Mouse (Mus musculus) cerebellum, adult 9-11 months (tissue): ENCODE results near the gene AI467606.
"Not testable (repeated sequence)": the region's sequence is repeated elsewhere in the genome, so short reads cannot be mapped to it uniquely, and the experiment has no call there.

Experiments used
- DNase-seq: peaks from one replicate; pipeline ENCODE4 v3.0.0; 2022

Gene AI467606

DNA sequence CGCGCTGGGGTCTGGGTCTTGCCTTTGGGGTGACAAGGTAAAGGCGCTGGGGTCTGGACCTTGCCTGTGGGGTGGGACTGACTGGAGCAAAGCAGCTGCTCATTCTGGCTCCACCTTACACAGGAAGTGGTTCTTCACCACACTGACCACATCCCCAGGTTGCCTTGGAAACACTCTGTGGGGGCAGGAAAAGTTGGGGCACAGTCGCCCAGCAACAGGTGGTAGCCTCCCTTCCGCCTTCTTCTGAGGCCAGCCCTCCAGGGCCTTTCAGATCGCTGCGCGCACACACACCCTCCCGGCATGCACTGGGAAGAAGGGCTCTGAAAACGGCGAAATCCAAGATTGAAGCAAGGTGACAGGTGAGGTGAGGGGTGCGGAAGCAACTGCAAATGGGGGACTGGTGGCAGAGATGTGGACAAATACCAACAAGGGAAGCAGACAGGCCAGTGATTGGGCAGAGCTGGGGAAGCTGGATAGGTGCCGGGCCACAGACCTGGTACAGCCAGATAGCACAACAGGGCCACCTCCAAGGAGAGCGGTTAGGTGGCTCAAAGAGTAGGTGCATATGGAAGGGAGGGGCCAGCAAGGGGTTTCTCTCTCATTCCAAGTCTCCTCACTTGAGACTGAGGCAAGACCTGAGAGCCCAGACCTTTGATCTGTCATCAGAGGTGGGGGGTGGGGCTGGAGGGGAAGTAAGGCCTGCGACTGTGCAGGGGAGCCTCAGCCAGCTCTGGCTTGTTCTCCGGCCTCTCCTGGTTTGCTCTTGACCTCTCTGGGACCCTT is at the start of gene AI467606:
AI467606 (plus strand) TSS at position 246 of the 783 bp plus-strand sequence.
- DNase-seq = no peak

DNA sequence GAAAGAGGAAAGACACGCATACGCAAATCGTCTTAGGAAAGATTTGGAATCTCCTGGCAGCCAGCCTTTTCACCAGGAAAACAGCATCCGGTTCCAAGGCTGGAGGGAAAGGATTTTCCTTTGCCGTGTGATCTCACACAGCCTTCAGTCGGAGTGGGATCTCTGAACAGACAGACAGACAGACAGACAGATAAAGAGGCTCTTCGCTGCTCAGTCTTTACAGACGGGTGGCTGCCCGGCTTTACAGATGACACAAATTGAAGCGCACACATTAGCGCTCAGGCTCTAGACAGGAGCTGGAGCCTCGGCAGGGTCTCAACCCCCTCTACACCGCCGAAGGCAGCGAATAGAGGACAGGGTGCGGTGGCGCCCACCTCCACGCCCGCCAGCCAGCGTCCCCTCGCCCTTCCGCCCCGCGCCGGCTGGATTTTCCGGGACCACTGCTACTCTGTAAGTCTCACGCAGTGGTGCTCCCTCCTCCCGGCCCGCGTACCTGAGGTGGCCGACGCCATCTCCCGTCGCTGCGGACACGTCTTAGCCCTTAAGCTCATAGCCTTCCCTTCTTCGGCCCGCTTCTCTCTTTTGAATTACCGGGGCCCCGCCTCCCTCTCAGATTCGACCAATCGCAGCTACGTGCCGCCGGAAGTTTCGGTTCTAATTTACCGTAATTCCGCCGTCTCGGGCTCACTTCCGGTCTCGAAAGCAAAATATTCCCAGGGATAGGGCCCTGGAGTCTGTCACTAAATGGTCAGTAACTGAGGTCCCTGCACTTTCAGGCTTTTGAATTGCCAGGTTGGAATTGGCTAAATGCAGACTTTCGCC is 49.1 kb upstream of the AI467606 start, which contains the start of gene Kif22:
Kif22 (minus strand) TSS at position 621 of the 822 bp plus-strand sequence.
- DNase-seq = peak; percentile 86

DNA sequence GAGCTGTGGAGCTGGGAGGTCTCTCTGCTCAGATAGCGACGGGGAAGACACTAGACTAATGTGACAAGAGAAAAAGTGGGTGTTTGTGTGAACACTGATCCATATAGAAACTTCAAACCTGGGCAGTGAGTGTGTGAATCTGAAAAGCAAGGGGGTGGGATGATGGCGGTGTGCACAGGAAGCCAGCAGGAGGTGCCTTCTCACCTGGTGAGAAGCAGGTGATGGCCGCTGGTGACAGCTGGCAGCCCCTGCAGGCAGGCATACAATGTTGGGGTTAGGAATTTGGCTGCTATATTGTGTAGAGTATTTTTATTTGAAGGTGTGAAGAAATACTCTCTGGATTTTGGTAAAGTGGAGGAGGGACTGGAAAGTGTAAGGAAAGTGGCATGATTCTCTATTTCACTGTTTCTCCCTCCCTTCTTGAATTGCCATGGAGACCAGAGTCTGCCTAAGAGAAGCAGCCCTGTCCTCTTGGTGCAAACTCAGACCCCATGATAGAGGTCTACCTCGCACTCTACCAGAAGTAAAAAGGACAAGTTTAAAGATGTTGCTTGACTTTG is 36.1 kb upstream of the AI467606 start:
- DNase-seq = no peak

DNA sequence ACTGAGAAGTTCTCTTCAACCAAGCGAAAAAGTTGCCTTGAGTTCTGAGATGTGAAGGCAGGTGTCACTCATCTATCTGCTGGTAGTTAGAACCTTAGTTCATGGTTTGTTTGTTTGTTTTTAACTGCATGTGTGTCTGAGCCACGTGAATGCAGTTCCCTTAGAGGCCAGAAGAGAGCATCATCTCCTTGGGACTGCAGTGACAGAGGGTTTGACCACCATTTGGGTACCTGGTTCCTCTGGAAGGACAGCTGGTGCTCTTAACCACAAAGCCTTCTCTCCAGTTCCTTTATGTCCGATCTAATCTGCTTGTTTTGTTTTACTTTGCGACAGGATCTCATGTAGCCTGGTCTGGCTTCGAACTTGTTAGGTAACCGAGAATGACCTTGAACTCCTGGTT is 25.6 kb upstream of the AI467606 start:
- DNase-seq = no peak

DNA sequence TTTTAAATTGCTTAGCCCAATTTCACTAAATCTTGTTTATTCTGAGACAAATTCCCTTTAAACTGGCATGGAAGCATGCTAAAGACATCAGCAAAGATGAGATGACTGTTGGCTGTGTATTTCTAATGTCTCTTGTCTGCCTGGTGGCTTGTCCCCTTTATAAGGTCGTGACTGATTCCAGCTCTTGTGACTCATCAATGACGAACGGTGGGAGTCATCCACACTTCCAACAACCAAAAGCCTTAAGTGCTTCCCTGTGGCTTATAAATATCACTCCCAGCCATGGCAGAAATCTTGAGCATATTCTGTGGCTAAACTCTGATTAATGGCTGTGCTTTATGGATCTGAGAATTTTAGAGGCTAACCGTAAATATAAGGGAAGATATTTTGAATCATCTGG is 24.8 kb upstream of the AI467606 start:
- no peak for DNase-seq

DNA sequence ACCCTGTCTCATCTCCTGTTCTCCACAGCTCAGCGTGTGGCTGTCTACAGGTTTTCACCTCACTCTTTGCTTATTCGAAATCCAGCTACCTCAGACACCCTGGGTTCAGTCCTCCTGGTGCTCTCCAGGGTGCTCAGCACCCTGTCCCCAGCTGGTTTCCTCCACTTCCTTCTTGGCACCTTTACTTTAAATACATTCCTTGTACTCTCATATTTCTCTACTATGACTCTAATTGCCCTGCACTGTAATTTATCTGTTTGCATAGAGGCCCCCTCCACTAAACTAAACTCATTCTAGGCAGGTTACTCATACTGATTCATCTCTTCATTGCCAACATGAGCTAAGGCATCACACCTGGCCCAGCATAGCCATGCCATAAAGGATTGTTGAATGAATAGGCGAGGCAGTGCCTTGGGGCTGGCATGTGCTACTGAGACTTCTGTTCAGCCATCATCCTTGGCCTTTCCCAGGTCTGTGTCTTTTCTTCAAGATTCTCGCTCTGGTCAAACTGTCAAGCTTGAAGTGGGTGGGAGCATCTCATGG is 20.2 kb upstream of the AI467606 start:
- DNase-seq = no peak

DNA sequence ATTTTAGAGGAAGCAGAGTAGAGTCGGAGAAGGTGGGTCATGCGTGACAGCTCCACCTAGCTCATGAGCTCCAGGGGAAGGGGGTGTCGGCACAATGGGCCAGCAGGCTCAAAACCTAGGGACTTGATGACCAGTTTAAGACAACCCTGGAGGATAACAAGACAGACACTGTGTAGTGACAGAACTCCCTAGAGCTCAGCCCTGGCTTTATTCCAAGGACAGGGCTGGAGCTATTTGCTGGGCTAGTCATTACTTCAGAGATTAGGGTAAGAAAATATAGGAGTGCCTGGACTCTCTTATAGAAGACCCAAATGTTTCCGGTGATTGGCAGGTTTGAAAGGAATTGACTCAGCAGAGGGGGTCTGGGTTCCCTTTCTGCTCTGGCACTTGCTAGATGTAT is 17.9 kb upstream of the AI467606 start:
- no peak for DNase-seq

DNA sequence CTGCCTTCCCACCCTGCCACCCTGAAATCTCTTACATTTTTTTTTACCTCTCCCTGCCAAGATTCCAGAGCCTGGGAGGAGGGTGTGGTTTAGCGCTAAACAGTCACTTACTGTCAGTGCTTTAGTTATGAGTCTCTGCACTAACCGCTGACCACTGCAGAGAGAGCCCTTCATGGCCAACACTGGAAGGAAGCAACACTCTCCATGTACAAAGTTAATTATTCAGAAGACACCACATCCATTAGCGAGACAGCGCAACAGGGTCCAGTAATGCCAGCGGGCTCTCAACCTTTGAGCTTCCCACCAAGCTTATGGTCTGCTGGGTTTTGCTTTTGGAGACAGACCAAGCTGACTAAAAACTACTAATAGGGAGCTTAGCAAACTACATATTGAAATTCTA is 15.0 kb upstream of the AI467606 start:
- DNase-seq = no peak

DNA sequence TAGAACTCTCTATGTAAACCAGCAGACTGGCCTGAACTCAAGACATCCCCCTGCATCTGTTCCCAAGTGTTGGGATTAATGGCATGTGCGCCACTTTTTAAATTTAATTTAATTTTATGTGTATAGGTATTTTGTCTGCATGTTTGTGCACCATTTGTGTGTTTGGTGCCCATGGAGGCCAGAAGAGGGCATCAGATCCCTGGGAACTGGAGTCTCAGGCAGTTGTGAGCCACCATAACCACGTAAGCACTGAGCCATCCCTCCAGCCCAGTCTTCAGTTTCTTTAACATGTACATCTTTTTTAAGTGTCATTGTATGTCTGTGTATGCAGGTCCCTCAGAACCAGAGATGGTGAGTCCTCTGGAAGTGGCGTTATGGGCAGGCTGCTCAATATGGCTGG is 13.5 kb upstream of the AI467606 start:
- no peak for DNase-seq

DNA sequence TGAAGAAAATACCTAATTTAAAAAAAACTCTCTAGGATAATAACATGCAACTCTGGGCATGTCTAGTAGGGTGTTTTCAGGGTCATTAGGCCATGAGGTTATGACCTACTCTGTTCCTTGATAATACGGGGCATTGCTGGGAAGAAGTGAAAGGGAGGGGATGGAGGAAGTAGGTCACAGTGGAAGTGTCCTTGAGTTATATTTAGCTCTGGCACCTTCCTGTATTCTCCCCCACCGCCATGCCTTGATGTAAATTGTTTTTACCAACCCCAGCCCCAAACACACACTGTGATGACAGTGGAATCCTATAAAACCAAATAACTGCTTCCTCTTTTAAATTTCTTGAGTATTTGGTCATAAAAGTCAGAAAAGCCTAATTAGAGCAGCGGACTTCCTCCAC is 11.1 kb upstream of the AI467606 start:
- DNase-seq = no peak

DNA sequence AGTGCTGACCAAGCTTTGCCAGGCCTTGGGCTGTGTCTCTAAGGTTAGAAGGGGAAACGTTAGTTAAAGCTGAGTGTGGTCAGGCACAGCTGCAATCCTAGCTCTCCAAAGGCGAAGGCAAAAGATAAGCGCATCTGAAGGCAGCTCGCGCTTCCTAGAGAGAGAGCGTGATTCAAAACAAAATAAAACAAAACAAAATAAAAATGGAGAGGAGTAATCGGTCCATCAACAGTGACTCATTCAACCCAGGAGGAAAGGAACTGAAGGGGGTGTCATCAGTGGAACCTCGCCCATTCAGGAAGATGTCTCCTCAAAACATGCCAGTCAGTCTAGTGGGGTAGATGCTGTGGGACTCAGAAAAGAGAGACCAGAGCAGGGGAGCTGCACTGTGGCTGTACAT is 8.9 kb upstream of the AI467606 start:
- no peak for DNase-seq

DNA sequence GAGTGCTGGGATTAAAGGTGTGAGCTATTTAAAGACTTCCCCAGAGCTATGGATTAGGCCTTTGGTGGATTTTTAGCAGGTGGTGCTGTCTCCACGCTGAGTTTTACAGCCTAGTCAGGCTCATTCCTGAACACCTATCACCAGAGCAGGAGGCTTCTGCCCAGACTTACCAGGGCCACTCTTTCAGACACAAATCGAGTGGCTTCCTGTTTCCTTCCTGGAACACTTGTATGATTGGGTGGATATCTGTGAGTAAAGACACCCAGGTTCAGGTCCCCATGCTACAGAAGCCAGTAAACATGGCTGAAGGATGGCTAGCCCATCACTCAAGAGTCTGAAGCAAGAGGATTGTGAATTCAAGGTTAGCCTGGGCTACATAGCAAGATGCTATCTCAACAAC is 8.2 kb upstream of the AI467606 start:
- DNase-seq = no peak

DNA sequence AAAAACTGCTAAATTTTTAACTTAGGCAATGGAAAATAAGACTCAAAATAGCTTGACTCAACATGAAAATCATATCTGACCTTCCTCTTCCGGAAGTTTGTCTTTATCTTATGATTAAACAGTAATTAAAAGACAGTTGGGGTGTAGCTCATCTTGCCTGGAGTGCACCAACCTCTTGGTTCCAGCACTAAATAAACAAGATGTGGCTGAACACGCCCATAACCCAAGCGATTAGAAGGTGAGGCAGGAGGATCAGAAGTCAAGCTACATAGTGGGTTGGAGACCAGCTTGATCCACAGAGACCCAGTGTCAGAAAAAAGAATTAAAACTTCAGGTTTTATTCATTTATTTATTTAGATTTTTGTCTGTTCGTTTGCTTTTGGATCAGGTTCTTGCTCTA is 7.5 kb upstream of the AI467606 start:
- DNase-seq = no peak

DNA sequence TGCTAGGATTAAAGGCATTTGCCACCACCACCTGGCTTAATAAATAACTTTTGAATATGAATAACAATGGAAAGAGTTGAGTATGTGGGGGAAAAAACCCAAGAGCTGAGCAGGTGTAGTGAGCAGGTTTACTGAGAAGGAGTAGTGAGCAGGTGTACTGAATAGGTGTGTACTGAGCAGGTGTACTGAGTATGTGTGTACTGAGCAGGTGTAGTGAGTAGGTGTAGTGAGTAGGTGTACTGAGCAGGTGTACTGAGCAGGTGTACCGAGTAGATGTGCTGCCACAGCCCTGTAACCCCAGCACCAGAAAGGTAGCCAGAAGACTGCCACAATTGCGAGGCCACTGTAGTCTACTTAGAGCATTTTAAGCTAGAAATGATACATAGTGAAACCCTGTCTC is 6.4 kb upstream of the AI467606 start:
- DNase-seq = no peak

DNA sequence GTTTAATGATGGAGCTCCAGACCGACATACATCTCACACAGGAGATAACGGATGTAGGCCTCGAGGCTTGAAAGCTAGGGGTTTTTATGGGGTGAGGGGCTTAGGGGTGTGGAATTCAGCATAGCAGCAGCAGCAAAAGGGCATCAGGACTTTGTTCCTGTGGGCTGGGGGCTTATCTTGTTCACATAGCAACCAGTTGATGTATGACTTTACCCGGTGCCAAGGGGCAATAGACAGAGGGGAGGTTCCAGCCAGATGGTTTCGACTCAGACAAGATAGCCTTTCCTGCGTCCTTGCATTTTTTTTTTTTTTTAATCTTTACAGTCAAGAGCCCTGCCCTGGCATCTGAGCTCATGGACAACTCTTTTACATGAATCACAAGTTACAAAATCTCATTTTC is 5.4 kb upstream of the AI467606 start:
- DNase-seq = not testable (repeated sequence)

DNA sequence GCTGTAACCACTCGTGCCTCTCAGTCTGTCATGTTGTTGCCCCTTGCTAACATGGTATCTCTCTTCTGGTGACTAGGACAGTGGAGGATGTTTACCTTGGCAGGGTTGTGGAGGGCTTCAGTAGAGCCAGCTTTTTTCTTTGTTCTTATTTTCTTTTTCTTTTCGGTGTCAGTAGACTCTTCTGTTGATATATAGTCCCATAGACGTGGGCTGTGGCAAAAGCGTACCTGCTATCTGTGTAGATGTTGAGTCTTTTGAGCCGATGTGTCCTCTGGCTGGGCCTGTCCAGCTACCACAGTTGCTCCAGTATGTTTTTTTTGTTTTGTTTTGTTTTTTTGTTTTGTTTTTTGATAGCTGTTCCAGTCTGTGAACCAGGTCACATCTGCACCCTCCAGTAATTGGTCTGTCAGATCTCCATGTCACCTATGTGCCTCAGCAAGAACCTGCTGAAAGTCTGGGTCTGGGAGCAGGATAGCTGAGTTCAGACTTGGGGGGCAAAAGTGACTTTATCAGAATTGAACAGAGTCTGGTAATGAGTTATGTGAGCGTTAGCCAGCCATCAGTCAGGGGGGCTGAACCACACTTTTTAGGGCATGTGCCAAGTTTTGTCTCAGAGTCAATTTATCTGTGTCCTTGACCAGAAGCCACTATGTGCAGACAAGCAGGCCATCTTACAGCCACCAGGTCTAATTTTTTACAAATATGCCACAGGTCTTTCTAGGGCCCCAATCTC is 3.7 kb upstream of the AI467606 start, which contains the start of gene Zg16:
Zg16 (minus strand) TSS at position 51 of the 733 bp plus-strand sequence.
- DNase-seq = not testable (repeated sequence)

DNA sequence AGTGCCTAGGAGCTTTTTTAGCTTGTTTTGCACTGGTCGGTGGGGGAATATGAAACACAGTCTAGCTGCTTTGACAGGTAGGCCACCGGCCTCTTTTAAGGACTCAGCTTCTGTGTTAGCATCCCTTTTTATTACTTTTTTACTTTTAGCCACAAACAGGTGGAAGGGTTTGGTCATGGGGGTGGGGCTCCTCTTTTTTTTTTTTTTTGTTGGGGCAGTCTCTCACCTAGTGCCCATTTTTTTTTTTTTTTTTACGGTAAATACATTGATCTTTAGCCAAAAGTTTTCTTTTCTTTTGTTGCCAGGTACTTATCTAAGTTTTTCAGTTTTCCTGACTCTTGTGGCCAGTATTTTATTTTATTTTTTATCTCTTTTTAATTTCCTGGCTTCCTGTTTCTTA is 3.1 kb upstream of the AI467606 start:
- no peak for DNase-seq

DNA sequence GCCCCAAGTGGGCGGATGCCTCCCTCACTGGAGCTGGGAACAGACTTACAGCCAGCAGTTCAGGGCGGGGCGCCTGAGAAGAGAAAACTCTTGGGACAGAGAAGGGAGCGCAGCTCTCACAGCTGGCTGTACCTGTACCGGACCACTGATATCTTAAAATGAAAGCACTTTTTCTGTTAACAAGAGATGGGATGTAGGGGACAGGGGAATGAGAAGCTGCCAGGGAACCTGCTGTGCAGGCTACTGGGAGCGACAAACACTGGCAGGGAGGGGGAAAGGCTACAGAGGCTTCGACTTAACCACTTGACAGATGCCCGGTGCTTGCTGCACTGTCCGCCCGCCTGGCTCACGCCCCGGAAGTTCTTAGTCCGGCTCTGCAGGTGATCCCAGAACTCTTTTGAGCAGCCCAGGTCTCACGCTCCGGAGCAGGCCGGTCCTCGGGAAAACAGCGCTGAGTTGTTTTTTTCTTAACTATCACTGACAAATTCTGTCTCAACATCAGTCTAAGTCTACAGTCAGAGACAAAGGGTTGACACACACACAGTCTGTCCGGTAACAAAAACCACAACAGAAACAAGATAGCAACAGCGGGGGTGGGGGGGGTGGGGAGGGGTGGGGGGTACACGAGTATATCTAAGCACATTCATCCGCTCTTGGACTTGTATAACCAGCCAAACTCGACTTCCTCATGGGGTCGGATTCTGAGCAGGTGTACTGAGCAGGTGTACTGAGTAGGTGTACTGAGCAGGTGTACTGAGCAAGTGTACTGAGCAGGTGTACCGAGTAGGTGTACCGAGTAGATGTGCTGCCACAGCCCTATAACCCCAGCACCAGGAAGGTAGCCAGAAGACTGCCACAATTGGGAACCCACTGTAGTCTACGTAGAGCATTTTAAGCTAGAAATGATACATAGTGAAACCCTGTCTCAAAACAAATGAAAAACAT is 2.0 kb upstream of the AI467606 start:
- no peak for DNase-seq

DNA sequence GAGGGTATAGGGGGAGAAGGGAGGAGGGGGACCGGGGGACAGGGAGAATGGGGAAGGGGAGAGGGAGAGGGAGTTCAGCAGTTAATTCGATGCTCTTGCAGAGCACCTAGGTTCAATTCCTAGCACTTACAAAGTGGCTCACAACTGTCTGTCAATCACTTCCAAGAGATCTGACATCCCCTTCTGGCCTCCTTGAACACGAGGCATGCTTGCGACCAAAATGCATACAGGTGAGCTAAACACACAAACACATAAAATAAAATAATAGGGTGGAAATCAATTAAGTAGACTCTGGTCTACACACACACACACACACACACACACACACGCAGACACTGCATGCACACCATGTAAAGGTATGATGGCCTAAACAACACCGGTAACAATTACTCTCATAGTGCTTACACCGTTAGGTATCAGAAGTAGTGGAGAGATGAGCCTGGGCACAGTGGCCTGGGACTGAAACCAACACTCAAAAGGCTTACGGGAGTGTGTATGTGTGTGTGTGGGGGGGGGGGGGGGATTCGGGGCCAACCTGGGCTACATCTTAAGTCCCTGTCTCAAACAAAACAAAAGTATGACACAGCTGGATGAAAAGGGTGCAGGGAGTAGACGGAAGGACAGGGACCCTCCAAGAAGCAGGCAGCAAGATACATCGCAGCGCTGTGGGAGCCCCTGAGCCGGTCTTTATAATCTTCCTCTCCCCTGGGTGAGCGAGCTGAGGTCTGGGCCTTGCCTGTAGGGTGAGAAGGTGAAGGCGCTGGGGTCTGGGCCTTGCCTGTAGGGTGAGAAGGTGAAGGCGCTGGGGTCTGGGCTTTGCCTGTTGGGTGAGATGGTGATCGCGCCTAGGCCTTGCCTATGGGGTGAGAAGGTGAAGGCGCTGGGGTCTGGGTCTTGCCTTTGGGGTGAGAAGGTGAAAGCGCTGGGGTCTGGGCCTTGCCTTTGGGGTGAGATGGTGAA is 725 bp upstream of the AI467606 start:
- DNase-seq = no peak

DNA sequence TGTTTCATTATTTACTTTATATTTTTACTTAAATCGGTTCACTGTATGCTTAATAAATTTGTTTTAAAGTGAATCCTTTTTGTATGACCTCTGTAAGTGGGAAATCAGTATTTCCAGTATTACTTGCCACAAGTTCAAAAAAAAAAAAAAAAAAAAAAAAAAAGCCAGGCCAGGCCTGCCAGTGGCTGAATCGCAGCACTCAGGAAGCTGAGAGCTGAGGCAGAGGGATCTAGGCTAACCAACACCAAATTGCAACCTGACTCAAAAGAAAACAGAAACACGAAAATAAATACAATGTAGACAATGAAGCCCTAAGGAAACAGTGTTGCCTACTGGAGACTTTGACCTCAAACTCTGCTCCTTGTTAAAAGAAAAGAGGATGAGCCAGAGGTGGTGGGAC is 2.8 kb downstream of the AI467606 start:
- DNase-seq = no peak
